Mouse (Mus musculus) ES-E14 (cell line): ENCODE measurements around the gene Ap3b1.
A peak's percentile ranks its signal among the peaks of the same experiment; 100 is the strongest.

ENCODE experiments used
- HCFC1 ChIP-seq: IDR thresholded peaks from 2 replicates; pipeline ENCODE4 v1.6.1; 2012; ENCODE audit warnings: low read length, inconsistent platforms, borderline replicate concordance; ENCODE audit not compliant: insufficient read depth
- MAFK ChIP-seq: IDR thresholded peaks from 2 replicates; pipeline ENCODE4 v1.6.1; 2014; ENCODE audit warnings: mild to moderate bottlenecking, low read depth, low read length, inconsistent platforms; ENCODE audit not compliant: insufficient read depth
- ZC3H11A ChIP-seq: IDR thresholded peaks from 2 replicates; pipeline ENCODE4 v1.6.1; 2012; ENCODE audit warnings: low read depth, mild to moderate bottlenecking, inconsistent platforms, low read length, borderline replicate concordance
- ZNF384 ChIP-seq: IDR thresholded peaks from 2 replicates; pipeline ENCODE4 v1.6.1; 2012; ENCODE audit warnings: low read depth, low read length, inconsistent platforms

GRCm38 (mm10) chr13:94545739-94546138 lies 187.0 kb downstream of the Ap3b1 start:
- TF ChIP-seq MAFK (peak; percentile 70; the same call in 1 of the 2 replicates), HCFC1 (no peak), ZNF384 (no peak), ZC3H11A (no peak)
